Mouse (Mus musculus): Measurements from ENCODE around the gene Wdr31. TPM values are rescaled to one million over a fixed set of nuclear protein-coding genes. Genes with fewer than 3 reads are reported as not detected.
A peak's percentile ranks its signal among the peaks of the same experiment; 100 is the strongest.

Wdr31 gene
- polyA plus RNA-seq, 1 experiment from 2014 or later = 4.2 TPM

- Histone ChIP-seq H3K36me3 (peaks cover 30% of the 10 kb centered on the region), H3K27me3 (no peaks in the 10 kb centered on the region), H3K9ac (peak within 1 kb of the TSS; percentile 76), H3K27ac (peak within 1 kb of the TSS; percentile 88), H3K4me2 (peak within 1 kb of the TSS; percentile 55), H3K4me1 (peaks cover 26% of the 10 kb centered on the region), H3K9me3 (no peaks in the 10 kb centered on the region), H3K4me3 (peak within 1 kb of the TSS; percentile 73)
- under 1% methylated on average over 39 of the region's 39 CpGs for WGBS
- ATAC-seq (ENCODE audit: insufficient number of reproducible peaks, low FRiP score, low TSS enrichment, low read depth) = peak; percentile 96
These were observed 62.0 kb downstream of the Wdr31 start, which contains the start of the genes Cdc26 and Prpf4 for GRCm38 (mm10) chr4:62408601-62409282. TSS of gene Cdc26 (minus strand) at chr4:62408642. TSS of gene Prpf4 (plus strand) at chr4:62408797.

- Histone ChIP-seq H3K27me3 (no peaks in the 10 kb centered on the region), H3K9me3 (no peaks in the 10 kb centered on the region), H3K27ac (peak overlapping the region; percentile 88), H3K9ac (peak overlapping the region; percentile 56), H3K36me3 (peaks cover 31% of the 10 kb centered on the region), H3K4me1 (peaks cover 26% of the 10 kb centered on the region), H3K4me3 (peak overlapping the region; percentile 73), H3K4me2 (peak overlapping the region; percentile 35)
- WGBS = under 1% methylated on average over 35 of the region's 35 CpGs
- ATAC-seq (ENCODE audit: insufficient number of reproducible peaks, low FRiP score, low TSS enrichment, low read depth) = peak; percentile 42
These were observed 62.7 kb downstream of the Wdr31 start for GRCm38 (mm10) chr4:62407730-62408582.

DNA sequence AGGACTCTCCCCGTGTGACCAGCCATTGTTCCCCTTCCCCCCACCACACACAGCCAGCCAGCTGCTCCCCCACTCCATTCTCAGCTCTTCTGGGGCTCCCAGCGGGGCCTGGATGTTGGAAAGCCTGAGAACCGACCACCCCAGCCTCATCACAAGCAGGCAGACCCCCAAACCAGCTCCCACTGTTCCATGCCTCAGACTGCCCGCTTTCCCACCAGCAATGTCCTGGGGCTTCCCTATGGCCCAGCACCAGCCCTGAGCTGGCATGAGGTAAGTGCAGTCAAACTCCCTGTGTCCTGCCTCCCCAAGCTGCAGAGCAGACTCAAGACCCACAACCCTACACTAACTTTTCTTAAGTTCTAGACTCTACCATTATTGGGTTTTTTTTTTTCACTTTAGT, 64.6 kb downstream of the Wdr31 start:
- Histone ChIP-seq H3K27me3 (no peaks in the 10 kb centered on the region), H3K9me3 (no peaks in the 10 kb centered on the region), H3K4me3 (no peak overlapping the region), H3K4me1 (peaks cover 26% of the 10 kb centered on the region), H3K27ac (no peak overlapping the region), H3K9ac (no peak overlapping the region), H3K36me3 (peaks cover 31% of the 10 kb centered on the region), H3K4me2 (no peak overlapping the region)
- no peak for ATAC-seq (ENCODE audit: insufficient number of reproducible peaks, low FRiP score, low TSS enrichment, low read depth)
- WGBS = 84% methylated on average over 4 of the region's 4 CpGs

DNA sequence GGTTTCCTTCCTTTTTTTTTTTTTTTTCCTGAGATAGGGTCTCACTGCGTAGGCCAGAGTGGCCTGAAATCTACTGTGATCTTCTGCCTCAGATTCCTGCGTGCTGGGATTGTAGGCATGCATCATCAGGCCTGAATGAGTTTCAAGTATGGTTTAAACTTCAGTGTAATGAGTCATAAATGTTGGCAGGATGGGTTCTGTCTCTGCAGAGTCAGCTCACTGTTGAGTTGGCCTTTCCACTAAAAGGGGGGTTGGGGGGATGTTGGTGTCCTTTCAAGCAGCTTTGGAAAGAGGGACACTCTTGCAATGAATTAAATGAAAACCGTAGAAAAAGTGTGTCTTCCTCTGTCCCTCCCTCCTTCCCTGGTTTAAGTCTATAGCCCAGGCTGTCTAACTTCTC, 71.7 kb downstream of the Wdr31 start:
- Histone ChIP-seq H3K9me3 (no peaks in the 10 kb centered on the region), H3K4me1 (no peaks in the 10 kb centered on the region), H3K4me2 (no peak overlapping the region), H3K27me3 (no peaks in the 10 kb centered on the region), H3K36me3 (peaks cover 83% of the 10 kb centered on the region), H3K9ac (no peak overlapping the region), H3K4me3 (no peak overlapping the region), H3K27ac (no peak overlapping the region)
- ATAC-seq (ENCODE audit: insufficient number of reproducible peaks, low FRiP score, low TSS enrichment, low read depth) = no peak
- 87% methylated on average over 3 of the region's 3 CpGs for WGBS

Other genes starting within 250 kb of the Wdr31 start
- gene Zfp37, start 239.8 kb downstream of the Wdr31 start, polyA plus RNA-seq (2015; fragmentation: Nextera tagmentation; extraction: Ambion mirVana) = 9.4 and 10.5 TPM in 2 replicates
- 49.7 and 51.4 TPM in 2 replicates for gene Slc31a2, start 208.3 kb downstream of the Wdr31 start, polyA plus RNA-seq (2015; fragmentation: Nextera tagmentation; extraction: Ambion mirVana)
- gene Fkbp15, start 110.3 kb downstream of the Wdr31 start, polyA plus RNA-seq (2015; fragmentation: Nextera tagmentation; extraction: Ambion mirVana) = 28.4 and 29.0 TPM in 2 replicates
- 53.0 and 54.6 TPM in 2 replicates for gene Slc31a1, start 110.2 kb downstream of the Wdr31 start, polyA plus RNA-seq (2015; fragmentation: Nextera tagmentation; extraction: Ambion mirVana)
- 156 and 159 TPM in 2 replicates for gene Cdc26, start 62.3 kb downstream of the Wdr31 start, polyA plus RNA-seq (2015; fragmentation: Nextera tagmentation; extraction: Ambion mirVana)
- 18.7 and 18.8 TPM in 2 replicates for gene Prpf4, start 62.1 kb downstream of the Wdr31 start, polyA plus RNA-seq (2015; fragmentation: Nextera tagmentation; extraction: Ambion mirVana)
- gene Rnf183, start 35.6 kb downstream of the Wdr31 start, polyA plus RNA-seq (2015; fragmentation: Nextera tagmentation; extraction: Ambion mirVana) = not detected in 2 replicates
- gene Bspry, start 9.2 kb upstream of the Wdr31 start, polyA plus RNA-seq (2015; fragmentation: Nextera tagmentation; extraction: Ambion mirVana) = 15.3 and 19.4 TPM in 2 replicates
- gene Hdhd3, start 32.6 kb upstream of the Wdr31 start, polyA plus RNA-seq (2015; fragmentation: Nextera tagmentation; extraction: Ambion mirVana) = 13.9 and 14.7 TPM in 2 replicates
- 75.8 and 86.5 TPM in 2 replicates for gene Alad, start 49.0 kb upstream of the Wdr31 start, polyA plus RNA-seq (2015; fragmentation: Nextera tagmentation; extraction: Ambion mirVana)
- 82.1 and 82.9 TPM in 2 replicates for gene Pole3, start 54.2 kb upstream of the Wdr31 start, polyA plus RNA-seq (2015; fragmentation: Nextera tagmentation; extraction: Ambion mirVana)
- 0.35 and 0.37 TPM in 2 replicates for gene 4933430I17Rik, start 54.5 kb upstream of the Wdr31 start, polyA plus RNA-seq (2015; fragmentation: Nextera tagmentation; extraction: Ambion mirVana)
- 59.4 and 62.3 TPM in 2 replicates for gene Rgs3, start 89.0 kb upstream of the Wdr31 start, polyA plus RNA-seq (2015; fragmentation: Nextera tagmentation; extraction: Ambion mirVana)